Mouse (Mus musculus): ENCODE results near the gene Usp48.

Usp48 gene

DNA sequence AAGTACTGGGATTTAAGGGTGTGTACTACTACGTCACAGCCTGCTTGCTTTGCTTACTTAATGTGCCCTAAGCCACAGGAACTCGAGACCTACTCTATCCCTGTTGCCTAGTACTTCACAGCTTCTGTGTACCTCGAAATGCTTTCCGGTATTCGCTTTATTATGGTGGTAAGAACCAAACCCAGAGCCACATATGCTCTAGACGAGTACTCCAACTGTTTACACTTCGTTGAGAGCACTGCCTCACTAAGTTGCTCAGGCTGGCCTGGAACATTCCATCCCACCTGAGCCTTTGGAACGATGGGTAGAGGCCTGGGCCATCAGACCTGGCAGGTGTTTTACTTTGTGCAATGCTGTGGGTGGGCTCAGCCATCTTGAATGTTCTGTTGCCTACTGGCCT, 101.7 kb downstream of the Usp48 start:
- DNase-seq, result no peak

DNA sequence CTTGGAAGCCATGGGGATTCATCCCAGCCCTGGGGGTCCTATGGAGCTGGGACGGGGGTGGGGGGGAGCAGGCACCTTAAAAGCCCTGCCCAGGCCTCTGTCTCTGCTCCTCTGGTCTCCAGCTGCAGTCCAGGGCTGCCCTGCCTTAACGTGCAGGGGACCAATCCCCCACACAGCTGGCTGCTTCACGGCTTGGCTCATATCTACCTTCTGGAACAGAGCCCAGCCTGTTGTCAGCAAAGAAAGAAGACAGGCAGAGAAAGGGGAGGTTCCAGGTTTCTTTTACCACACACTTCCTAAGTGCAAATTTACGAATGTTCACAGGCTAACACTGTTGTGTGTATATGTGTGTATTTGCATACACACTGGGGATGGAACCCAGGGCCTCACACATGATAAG, 102.3 kb downstream of the Usp48 start:
- no peak for DNase-seq

DNA sequence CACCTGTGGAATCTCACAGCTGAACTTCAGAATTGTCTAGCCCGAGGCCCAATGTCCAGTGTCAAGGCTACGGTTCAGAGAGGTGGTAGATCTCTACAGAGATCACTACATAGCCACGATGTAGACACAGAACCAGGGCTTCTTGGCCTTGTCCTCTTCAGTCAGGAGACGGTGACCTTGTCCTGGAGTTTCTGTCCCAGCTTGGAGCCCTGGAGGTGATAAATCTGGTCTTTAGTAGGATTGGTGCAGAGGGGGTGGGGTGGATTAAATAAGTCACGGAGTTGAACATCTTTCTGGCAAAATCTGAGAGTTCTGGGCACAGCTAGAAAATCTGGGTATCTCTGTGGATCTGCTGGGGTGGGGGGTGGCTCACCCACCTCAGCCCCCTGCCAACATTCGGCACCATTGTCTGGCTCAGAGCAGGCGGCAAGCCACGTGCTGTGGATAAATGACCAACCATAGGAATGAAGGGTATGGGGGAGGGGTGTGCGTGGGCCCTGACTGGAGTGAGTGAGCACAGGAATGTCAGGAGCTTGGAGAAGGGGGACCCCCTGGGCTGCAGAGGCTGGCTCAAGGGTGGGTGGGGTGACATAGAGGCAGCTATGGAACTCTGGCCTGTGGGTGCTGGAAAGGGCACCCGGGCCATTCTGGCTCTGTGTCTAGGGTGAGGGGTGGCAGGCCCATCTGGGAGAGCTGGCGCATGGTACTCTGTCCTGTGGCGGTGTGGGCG, 103.8 kb downstream of the Usp48 start:
- DNase-seq, result no peak

DNA sequence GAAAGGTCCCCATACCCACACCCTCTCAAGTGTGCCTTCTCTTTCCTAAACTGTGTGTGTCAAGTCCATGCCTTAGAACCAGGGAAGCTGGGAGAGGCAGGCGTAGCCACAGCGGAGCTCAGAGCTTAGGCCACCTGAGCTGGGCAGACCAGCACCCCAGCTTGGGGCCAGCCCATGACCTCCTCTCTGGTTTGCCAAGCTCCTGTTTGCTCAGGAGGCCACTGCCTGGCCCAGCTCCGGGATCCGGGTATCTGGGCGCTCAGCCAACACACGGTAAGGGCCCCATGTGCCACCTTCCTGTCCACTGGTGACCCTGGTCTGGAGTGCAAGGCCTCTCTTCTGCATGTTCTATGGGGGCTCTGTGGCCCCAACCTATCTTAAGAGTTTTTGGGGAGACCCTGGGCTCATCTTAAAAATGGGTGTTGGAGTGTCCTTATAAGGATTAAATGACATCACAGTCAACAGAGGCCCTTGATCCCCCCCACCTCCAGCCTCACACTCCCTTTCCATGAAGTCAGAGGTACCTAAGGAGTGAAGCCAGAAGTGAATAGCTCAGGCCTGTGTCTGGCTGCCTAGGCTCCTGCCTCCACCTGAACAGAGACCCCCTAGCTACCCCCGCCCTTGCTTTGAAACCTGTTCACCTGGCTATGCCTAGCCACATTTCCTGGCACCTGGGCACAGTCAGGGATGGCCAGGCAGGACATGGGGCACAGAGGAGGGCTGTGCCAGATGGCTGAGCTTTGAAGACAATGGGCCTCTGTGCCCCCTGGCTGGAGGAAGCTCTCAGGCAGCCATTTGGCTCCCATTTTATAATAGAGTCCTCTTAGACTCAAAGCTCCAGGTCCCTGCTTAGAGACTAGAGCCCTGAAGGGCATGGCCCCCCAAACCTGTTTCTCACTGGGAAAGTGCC, 104.8 kb downstream of the Usp48 start:
- no peak for DNase-seq

DNA sequence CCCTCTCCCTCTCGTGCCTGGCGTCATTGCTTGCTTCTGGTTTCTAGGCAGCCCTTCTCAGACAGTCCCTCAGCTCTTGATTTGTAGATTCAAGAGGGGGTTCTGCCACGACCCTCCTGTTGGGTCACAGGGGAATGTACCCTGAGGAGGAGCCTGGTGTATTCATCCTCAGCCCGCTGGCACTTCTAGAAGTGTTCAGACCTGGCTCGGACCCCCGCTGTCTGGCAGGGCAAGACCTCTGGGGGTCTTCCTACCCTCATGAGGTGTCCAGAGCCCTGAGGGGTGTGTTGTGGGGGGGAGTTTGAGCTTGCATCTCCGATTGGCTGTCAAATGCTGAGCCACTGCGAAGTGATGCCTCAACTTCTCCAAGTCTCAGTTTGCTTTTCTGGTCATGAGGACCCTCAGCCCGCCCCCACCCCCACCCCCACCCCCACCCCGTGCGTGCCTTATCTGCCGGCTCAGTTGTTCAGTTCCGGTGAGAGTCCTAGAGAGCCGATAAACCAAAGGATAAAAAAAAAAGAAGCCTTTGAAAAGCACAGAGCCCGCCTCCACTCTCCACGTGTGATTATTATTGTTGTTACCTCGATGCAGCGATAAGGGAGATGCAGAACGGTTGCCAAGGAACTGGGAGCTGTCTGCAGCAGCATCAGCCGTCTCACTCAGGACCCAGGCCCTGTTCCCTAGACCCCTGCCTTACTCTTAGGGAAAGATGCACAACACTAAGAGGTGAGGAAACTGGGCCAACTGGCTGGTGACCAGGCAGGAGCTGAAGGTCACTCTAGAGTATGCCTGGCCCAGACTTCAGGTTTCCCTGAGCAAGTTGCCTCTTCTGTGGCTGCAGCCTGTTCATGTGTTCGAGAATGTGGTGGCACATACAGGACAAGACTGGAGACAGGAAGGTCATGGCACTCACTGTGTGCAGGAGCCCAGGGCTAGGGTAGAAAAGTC, 106.0 kb downstream of the Usp48 start:
- DNase-seq, result no peak

DNA sequence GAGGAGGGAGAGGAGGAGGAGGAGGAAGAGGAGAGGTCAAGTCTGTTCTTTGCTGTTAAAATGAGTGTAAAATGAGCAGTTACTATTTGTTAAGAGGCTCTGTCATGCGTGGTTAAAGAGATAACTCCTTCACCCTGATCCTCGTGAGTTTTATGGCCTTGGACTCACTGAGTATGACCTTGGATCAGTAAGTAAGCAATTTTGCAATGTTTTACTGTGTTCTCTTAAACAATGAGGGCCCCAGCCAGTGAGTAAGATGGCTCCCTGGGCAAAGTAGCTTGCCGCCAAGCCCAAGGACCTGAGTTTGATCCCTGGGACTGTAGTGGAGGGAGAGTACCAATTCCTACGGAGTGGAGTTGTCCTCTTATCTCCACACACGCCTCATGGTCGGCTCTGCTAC, 107.4 kb downstream of the Usp48 start:
- DNase-seq, result no peak

DNA sequence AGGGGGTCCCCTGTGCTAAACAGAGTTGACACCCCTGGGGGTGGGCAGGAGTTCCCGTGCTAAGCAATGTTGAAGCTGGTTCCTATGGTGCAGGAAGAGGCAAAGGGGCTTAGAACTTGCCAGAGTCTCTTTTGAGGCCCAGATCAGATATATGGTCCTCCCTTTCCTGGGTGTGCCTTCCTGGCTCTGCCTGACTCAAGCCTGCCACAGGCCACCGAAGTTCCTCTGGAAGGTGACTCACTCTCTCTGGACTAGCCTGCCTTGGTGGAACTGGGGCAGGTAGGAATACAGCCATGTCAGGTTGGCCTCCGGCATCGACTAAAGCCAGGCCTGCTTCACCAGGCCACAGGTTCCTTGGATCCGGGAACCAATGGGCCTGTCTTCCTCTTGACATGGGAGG, 109.5 kb downstream of the Usp48 start:
- no peak for DNase-seq

DNA sequence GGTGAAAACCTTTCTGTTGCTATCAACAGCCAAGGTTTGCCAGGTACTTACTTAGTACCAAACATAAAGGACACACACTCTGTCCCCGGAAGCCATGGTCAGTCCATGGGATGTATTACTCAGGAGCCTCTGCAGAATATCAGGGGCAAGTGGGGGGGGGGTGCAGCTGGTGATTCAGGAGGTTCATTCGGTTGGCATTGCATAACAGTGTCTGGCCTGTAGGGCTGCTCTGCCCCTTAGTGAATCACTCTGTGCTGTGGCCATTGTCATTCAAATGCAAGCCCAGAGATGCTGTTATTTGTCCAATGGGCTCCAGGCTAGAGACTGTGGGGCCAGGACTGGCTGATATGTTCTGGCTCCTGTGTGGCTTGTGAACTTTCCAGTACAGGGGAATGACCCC, 111.0 kb downstream of the Usp48 start:
- DNase-seq, result no peak

DNA sequence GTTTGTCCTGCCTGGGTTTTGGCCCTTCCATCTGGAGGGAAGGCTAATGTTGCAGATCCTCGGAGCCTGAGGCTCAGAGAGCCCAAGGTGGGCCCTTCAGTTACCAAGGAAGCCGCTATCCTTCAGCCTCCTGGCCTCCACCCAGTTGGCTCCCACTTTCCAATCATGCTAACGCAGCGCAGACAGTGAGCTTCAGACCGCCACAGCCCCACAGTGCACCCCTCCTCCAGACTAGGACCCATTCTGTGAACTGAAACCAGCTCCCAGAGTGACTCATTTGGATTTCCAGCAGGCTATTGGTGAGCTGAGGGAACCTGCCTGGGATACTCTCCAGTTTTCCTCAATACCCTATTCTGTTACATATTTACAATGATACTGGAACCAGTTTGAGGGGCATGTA, 111.8 kb downstream of the Usp48 start:
- no peak for DNase-seq

DNA sequence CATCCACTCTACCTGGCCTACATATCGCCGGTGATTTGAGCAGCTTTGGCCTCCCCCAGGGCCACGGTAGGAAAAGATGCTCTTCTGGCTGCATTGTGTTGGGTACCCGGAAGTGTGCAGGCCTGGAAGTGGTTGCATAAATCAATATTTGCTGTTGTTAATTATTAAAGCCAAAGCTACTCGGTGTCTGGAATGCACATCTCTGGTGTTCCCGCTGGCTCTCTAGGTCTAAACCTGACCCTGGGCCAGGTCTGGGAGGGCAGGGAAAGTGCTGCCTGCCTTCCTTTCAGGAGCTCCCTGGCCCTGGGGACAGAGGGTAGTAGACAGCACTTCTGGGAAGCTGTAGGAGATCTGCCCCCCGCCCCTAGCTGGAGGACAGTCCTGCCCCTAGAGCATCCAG, 113.0 kb downstream of the Usp48 start:
- no peak for DNase-seq

DNA sequence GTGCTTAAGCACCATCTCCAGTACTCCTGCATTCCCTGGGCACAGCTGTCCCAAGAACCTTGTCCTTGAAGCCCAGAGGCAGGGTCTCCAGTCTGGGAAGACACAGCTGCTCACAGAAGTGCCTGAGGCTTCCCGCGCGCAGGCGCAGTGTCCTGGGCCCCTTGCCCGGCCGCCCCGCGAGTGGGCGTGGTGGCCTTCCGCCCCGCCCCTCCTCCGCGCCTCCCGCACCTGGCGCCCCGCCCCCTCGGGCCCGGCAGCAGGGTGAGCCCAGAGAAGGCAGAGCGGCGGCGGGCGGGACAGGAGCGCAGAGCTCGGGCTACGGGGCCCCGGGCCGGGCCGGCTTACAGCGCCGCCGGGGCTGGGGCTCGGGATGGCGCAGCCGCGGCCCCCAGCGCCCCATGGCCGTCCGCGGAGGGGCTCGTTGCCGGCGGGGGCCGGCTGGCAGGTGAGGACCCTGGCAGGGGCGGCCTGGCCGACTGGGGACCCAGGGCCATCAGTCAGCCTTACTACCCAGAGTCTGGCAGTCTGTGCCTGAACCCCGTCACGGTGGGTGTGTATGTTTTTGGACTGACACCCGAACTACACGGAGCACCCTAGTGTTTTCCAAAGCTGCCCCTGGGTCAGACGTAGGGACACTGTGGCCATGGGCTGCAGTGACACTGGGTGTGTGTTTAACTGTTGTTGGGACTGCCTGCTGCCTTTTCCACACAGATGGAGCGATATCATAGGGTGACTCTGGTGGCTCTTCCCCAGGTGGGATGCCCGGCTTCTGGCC, 113.8 kb downstream of the Usp48 start:
- peak; percentile 83 for DNase-seq

Measured in right cerebral cortex, postnatal 4 days (tissue).